Mouse (Mus musculus): ENCODE results near the gene Gpr137.

DNA sequence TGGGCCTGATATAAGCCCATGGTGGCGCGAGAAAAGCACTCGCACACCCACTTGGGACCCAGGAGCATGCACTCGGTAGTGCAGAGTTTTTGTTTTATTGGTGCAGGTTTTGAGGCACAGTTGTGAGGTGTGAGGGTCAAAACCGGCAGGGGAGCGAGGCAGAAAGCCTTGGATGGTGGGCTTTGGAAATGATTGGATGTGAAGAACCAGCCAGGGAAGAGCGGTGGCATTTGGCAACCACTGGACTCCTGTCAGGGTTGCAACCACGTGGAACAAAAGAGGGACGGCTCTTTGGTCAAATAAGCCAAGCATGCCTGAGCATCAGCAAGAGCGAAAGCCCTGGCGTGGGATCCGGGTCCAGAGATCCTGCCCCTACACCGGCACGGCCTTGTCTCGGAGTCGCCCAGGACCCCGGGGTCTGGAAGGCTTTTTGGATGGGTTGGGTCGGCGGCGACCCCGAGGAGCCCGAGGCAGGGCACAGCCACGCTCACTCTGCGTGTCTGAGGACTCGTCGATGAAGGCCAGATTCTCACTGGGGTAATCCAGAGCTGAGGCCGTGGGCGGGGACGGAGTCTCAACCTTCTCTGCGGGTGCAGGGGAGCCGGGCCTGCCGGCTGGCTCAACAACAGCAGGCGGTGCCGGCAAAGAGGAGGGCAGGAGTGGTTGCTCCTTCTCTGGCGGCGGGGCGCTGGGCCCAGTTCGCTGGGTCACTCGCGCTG, 16.5 kb downstream of the Gpr137 start:
- TF ChIP-seq CTCF (IDR thresholded peaks at IDR 0.05; ENCODE audit: control insufficient read depth, insufficient read depth, insufficient read length): no peak
- TF ChIP-seq MYOD1 (IDR thresholded peaks at IDR 0.05; ENCODE audit: control insufficient read depth, insufficient read length, low read depth): no peak

Data from C2C12 (cell line).